Mouse (Mus musculus) heart, adult 2 months (tissue): ENCODE results near the gene Srgap2. TPM values are rescaled to one million over a fixed set of nuclear protein-coding genes. Genes with fewer than 3 reads are reported as not detected.

Experiments
- DNase-seq, 2 experiments: peaks; one replicate each; pipeline ENCODE4 v3.0.0; 2021
- H3K27ac ChIP-seq: fragments of 200-600 bp; 2 replicates; pipeline ENCODE4 v1.8.1; 2022
- H3K27me3 ChIP-seq: fragments of 200-500 bp; 2 replicates; pipeline ENCODE4 v1.6.1; 2012; ENCODE audit warnings: mild to moderate bottlenecking, low read length, inconsistent platforms, mixed read lengths; ENCODE audit not compliant: control insufficient read depth, insufficient read depth
- H3K36me3 ChIP-seq: fragments of 200-500 bp; 2 replicates; pipeline ENCODE4 v1.6.1; 2012; ENCODE audit warnings: low read length, inconsistent platforms; ENCODE audit not compliant: control insufficient read depth, insufficient read depth
- H3K4me1 ChIP-seq: fragments of 200-500 bp; 2 replicates; pipeline ENCODE4 v1.6.1; 2011; ENCODE audit warnings: low read length; ENCODE audit not compliant: control insufficient read depth, insufficient read depth
- H3K4me3 ChIP-seq: fragments of 200-600 bp; 2 replicates; pipeline ENCODE4 v1.8.1; 2022
- H3K79me2 ChIP-seq: fragments of 200-500 bp; replicated peaks from 2 replicates; pipeline ENCODE4 v1.6.1; 2012; ENCODE audit warnings: mild to moderate bottlenecking, inconsistent platforms, low read length, moderate library complexity, mixed read lengths; ENCODE audit not compliant: control insufficient read depth, insufficient read depth
- H3K9ac ChIP-seq: fragments of 200-500 bp; 2 replicates; pipeline ENCODE4 v1.6.1; 2012; ENCODE audit warnings: low read depth, mild to moderate bottlenecking, control low read depth, inconsistent platforms, low read length, mixed read lengths
- CTCF ChIP-seq: fragments of 200-600 bp; IDR thresholded peaks from 2 replicates; pipeline ENCODE4 v1.8.1; 2022; ENCODE audit warnings: antibody characterized with exemption, mild to moderate bottlenecking, moderate library complexity
- EP300 ChIP-seq: fragments of 200-500 bp; IDR thresholded peaks from 2 replicates; pipeline ENCODE4 v1.6.1; 2011; ENCODE audit warnings: low read depth, low read length, control low read depth; ENCODE audit not compliant: insufficient read depth
- POLR2A ChIP-seq: fragments of 200-500 bp; IDR thresholded peaks from 2 replicates; pipeline ENCODE4 v1.6.1; 2011; ENCODE audit warnings: mild to moderate bottlenecking, low read depth, low read length, control low read depth; ENCODE audit not compliant: insufficient read depth
- WGBS: fragments of 180-500 bp; shearing (Covaris S2); methylation state at CpG from one replicate; pipeline ENCODE4 v1.1.7; 2018; 5-methylcytosine and 5-hydroxymethylcytosine counted together
- intact Hi-C: fragments of 180-260 bp; cut with DNase I; formaldehyde crosslinking; loops from one replicate; pipeline ENCODE4 v1.15.1; 2025
- polyA plus RNA-seq: library from polyadenylated mRNA; depleted of rRNA; stranded (reverse); fragments of >200 nt; gene quantifications from 2 replicates; pipeline ENCODE4 v1.2.3, GENCODE M21; 2012
- total RNA-seq, 2 experiments: library from RNA; stranded (reverse); gene quantifications; 2 replicates each; pipeline ENCODE4 v1.2.3; 2021

Gene Srgap2
- total and polyA plus RNA-seq, 3 experiments = 15.2 to 20.5 (median 15.9) TPM

DNA sequence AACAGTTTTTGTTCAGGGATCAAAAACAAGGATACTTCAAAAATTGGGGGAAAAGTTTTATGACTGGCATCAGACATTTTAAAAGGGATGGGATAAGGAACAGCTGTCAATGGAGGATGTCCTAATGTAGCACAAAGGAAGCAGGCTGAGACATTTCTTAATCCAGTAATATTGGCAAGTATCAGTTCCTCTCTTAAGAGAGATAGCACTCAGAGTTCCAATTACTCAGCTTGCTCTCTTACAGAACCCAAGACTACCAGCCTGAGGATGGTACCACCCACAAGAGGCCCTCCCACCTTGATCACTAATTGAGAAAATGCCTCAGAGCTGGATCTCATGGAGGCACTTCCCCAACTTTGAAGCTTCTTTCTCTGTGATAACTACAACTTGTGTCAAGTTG, 33.3 kb upstream of the Srgap2 start:
- Histone ChIP-seq H3K9ac (no peak overlapping the region), H3K36me3 (no peaks in the 10 kb centered on the region), H3K27ac (no peak overlapping the region), H3K4me1 (no peaks in the 10 kb centered on the region), H3K4me3 (no peak overlapping the region), H3K79me2 (no peaks in the 10 kb centered on the region), H3K27me3 (no peaks in the 10 kb centered on the region)
- no peak for TF ChIP-seq EP300
- no peak for TF ChIP-seq POLR2A
- no peak for TF ChIP-seq CTCF
- intact Hi-C loops = no loop called here
- no peak for DNase-seq

DNA sequence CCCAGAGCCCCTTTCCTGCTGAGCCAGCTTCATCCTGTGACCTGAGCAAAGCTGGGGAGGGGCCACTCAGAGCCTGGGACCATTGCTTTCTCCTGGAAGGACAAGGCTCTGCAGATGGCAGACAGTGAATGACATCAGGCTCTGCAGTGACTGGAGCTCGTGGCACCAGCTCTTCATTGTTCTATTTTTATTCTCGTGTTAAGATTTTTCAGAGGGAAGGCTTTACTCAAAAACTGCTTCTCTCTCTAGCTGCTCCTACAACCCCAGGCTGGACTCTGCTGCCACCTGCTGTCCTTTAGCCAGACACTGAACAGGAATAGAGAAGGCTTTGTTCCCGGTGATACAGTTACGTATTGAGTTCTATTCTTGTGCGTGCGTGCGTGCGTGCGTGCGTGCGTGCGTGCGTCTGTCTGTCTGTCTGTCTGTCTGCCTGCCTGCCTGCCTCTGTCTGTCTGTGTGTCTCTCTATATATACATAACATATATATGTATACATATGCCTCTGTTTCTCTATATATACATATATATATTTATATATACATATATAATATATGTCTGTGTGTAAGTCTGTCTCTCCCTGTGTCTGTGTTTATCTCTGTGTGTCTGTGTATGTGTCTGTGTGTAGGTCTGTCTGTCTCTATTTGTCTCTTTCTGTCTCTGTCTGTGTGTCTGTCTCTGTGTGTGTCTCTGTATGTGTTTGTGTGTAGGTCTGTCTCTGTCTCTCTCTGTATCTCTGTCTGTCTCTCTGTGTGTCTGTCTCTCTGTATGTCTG, 28.1 kb upstream of the Srgap2 start:
- H3K4me1 ChIP-seq = peaks cover 3% of the 10 kb centered on the region
- H3K4me3 ChIP-seq = no peak overlapping the region
- H3K9ac ChIP-seq = peak overlapping the region; percentile 11; the same call in 1 of the 2 replicates
- DNase-seq = peak; percentile 79 to 81
- H3K36me3 ChIP-seq = no peaks in the 10 kb centered on the region
- 0% methylated on average over 13 of the region's 13 CpGs for WGBS
- peak; percentile 89 for TF ChIP-seq CTCF
- TF ChIP-seq EP300 = peak; percentile 98
- no peak for TF ChIP-seq POLR2A
- no peaks in the 10 kb centered on the region for H3K79me2 ChIP-seq
- peak overlapping the region; percentile 44 for H3K27ac ChIP-seq
- intact Hi-C loops = loop anchor here (1.0 kb wide), 2 partner anchors 193 to 265 kb away; no protein-coding TSS in a partner anchor
- H3K27me3 ChIP-seq = no peaks in the 10 kb centered on the region

DNA sequence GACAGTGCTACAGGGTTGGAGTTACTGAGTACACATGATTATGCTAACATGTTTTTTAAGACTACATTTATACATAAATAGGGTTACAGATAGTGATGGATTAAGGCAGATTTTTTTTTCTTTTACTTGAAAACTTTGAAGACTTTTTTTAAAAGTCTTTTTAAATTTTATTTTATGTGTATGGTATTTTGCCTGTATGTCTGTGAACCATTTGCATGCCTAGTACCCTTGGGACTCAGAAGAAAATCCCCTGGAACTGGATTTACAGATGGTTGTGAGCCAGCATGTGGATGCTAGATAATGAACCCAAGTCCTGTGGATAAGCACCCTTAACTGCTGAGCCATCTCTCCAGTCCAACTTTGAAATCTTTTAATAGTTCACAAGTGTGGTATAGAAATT, 26.3 kb upstream of the Srgap2 start:
- DNase-seq = no peak
- no peaks in the 10 kb centered on the region for H3K27me3 ChIP-seq
- TF ChIP-seq POLR2A = no peak
- no peak for TF ChIP-seq EP300
- TF ChIP-seq CTCF = no peak
- no peaks in the 10 kb centered on the region for H3K79me2 ChIP-seq
- no peaks in the 10 kb centered on the region for H3K36me3 ChIP-seq
- H3K9ac ChIP-seq = no peak overlapping the region
- intact Hi-C loops = no loop called here
- peaks cover 3% of the 10 kb centered on the region for H3K4me1 ChIP-seq
- no peak overlapping the region for H3K27ac ChIP-seq
- H3K4me3 ChIP-seq = no peak overlapping the region

DNA sequence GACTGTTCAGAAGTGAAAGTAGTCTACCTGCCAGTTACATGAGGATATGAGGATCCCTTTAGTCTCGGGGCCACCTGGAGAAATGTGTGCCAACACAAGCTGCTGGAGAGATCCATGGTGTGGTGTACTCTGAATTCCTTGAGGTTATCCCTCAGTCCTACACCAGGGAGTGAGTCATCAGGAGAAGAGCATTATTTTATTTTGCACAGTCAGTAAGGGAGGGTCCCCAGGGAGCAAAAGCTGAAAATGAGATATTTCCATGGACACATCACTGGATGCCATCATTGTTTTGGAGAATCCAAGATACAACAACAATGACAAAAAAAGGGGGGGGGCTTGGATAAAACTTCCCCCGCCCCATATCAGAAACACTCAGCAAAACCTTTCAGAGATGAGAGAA, 24.8 kb upstream of the Srgap2 start:
- no peak for TF ChIP-seq CTCF
- no peak for TF ChIP-seq POLR2A
- TF ChIP-seq EP300 = no peak
- H3K27me3 ChIP-seq = no peaks in the 10 kb centered on the region
- no peak overlapping the region for H3K4me3 ChIP-seq
- no peaks in the 10 kb centered on the region for H3K79me2 ChIP-seq
- no peaks in the 10 kb centered on the region for H3K36me3 ChIP-seq
- intact Hi-C loops = no loop called here
- H3K4me1 ChIP-seq = peaks cover 3% of the 10 kb centered on the region
- H3K27ac ChIP-seq = no peak overlapping the region
- WGBS = 72% methylated on average over 2 of the region's 2 CpGs
- no peak for DNase-seq
- no peak overlapping the region for H3K9ac ChIP-seq

DNA sequence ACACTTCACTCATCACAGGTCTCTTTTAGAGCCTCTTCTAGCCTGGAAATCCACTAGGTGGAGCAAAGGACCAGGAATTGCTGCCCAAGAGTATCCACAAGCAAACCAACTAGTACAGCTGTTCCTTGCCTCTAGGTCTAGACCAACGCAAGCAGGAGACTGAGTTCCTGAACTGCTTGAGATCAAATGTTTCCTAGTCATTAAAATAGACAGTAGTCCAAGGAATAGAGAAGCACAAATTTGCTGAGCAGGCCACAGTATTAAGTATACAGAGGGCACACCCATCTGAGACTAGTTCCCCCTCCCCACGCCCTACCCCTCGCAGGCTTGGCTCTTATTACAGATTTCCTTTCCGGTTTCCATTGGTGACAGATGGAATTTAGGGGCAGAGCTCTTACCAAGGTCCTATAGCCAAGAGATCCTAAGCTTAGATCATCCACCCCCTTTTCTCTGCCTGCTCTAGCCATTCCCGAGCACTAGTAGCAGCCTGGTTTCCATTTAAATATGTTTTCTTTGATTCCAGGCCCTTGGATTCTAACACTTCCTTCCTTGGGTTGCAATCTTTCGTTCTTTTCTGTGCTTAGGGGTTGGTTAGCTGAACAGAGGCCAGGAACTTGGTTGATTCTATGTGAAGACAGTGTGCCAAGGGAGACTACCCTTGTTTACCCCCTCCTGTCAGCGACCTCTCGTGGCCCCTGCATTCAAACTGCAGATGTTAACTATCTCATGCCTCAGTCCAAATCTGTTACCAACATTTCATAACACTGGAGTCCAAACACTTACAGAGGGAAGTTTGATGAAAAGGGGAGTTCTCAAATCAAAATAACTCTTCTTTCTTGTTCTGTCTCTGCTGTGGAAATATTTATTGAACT, 21.6 kb upstream of the Srgap2 start:
- no peak overlapping the region; the same call in 1 of the 2 replicates for H3K27ac ChIP-seq
- H3K9ac ChIP-seq = no peak overlapping the region
- no peaks in the 10 kb centered on the region; the same call in 1 of the 2 replicates for H3K4me1 ChIP-seq
- no peaks in the 10 kb centered on the region for H3K36me3 ChIP-seq
- 28% methylated on average over 8 of the region's 8 CpGs for WGBS
- intact Hi-C loops = no loop called here
- H3K79me2 ChIP-seq = no peaks in the 10 kb centered on the region
- DNase-seq = peak; percentile 27
- H3K27me3 ChIP-seq = no peaks in the 10 kb centered on the region
- TF ChIP-seq CTCF (peak; percentile 68), POLR2A (no peak)
- no peak overlapping the region for H3K4me3 ChIP-seq
